Comparison of ENCODE assay signal across 8 mouse cellular contexts in genomic region chr7:100894057-100894832, GRCm38 (mm10). TPM values are rescaled to one million over a fixed set of nuclear protein-coding genes. Genes with fewer than 3 reads are reported as not detected.
DNase-seq lines count a peak whose midpoint lies in the region; ATAC-seq and TF ChIP-seq lines count a peak whose summit lies in the region.

No protein-coding gene starts in this region.

- peak in 1 of 2 experiments; percentile 18; a peak in 2 of 4 replicates for TF ChIP-seq CTCF in CH12.LX (conservative IDR thresholded peaks at IDR 0.05 in 1 of 2, IDR thresholded peaks at IDR 0.05 in 1 of 2; ENCODE audit: low read depth in 2 of 2, low read length in 2 of 2)
- no peak for TF ChIP-seq CTCF in testis, adult 2 months (IDR thresholded peaks at IDR 0.05; ENCODE audit: control insufficient read depth, insufficient read depth, insufficient replicate concordance, low read depth, low read length)

- H3K9me3 ChIP-seq in CH12.LX (replicated peaks; ENCODE audit: low read length), result no peaks in the 10 kb centered on the region
- no peaks in the 10 kb centered on the region for H3K9me3 ChIP-seq in heart, embryonic 16.5 days (replicated peaks; ENCODE audit: control insufficient read depth, low read length)
- H3K9me3 ChIP-seq in midbrain, embryonic 13.5 days, result no peaks in the 10 kb centered on the region

- ATAC-seq in common myeloid progenitor, adult 5-6 weeks (replicated peaks; ENCODE audit: low read depth, poor library complexity, severe bottlenecking), result peak; percentile 69
- ATAC-seq in heart, embryonic 16.5 days (replicated peaks; ENCODE audit: extremely low read depth, insufficient read depth, low FRiP score), result peak; percentile 50; the same call in 1 of the 2 replicates
- ATAC-seq in midbrain, embryonic 13.5 days, result peak; percentile 73

- no peak for TF ChIP-seq RAD21 in CH12.LX (IDR thresholded peaks at IDR 0.05; ENCODE audit: low read depth, low read length)

- peaks cover 3 to 19% of the 10 kb centered on the region in 2 experiments for H3K4me1 ChIP-seq in CH12.LX (ENCODE audit: control insufficient read depth in 1 of 2, insufficient read depth in 2 of 2)
- peaks cover 25% of the 10 kb centered on the region for H3K4me1 ChIP-seq in heart, embryonic 16.5 days (ENCODE audit: control insufficient read depth, insufficient read depth, low read length)
- H3K4me1 ChIP-seq in midbrain, embryonic 13.5 days (replicated peaks), result peaks cover 26% of the 10 kb centered on the region
- H3K4me1 ChIP-seq in testis, adult 2 months (ENCODE audit: control insufficient read depth, insufficient read depth, low read length), result peaks cover 15% of the 10 kb centered on the region

- no peak overlapping the region for H3K27ac ChIP-seq in CH12.LX (ENCODE audit: insufficient read depth, low read depth)
- no peak overlapping the region for H3K27ac ChIP-seq in heart, embryonic 16.5 days (ENCODE audit: low read length)
- H3K27ac ChIP-seq in midbrain, embryonic 13.5 days, result peak overlapping the region; percentile 31; the same call in 1 of the 2 replicates
- H3K27ac ChIP-seq in testis, adult 2 months (ENCODE audit: control insufficient read depth, insufficient read depth, low read depth, low read length), result no peak overlapping the region

- H3K36me3 ChIP-seq in CH12.LX (replicated peaks in 1 of 2; ENCODE audit: control insufficient read depth in 1 of 2, insufficient read depth in 1 of 2, low read length in 1 of 2), result peaks cover 2 to 13% of the 10 kb centered on the region in 2 experiments
- peaks cover 4% of the 10 kb centered on the region; the same call in 1 of the 2 replicates for H3K36me3 ChIP-seq in heart, embryonic 16.5 days (ENCODE audit: control insufficient read depth, insufficient read depth)
- peaks cover 11% of the 10 kb centered on the region for H3K36me3 ChIP-seq in midbrain, embryonic 13.5 days
- H3K36me3 ChIP-seq in testis, adult 2 months (ENCODE audit: control insufficient read depth, insufficient read depth, low read length), result no peaks in the 10 kb centered on the region

- DNase-seq in CH12.LX (ENCODE audit: extremely low read depth) (peak; percentile 48), MN1 (ENCODE audit: low spot score) (peak; percentile 69)
- DNase-seq in left cerebral cortex, adult 18-20 months (ENCODE audit: low spot score in 2 of 2), result peak; percentile 57 to 76
- no peak for DNase-seq in gastrocnemius, postnatal 36 days

- in situ Hi-C loops in CH12.LX (cut with MboI; ENCODE audit: low pct_ligation_motif_present, low pct_unique_long_range_greater_than_20kb, low sequenced_read_pairs), result loop anchor here (5.0 kb wide), 1 partner anchor 37 kb away; no protein-coding TSS in a partner anchor

- peak overlapping the region; percentile 54 for H3K4me2 ChIP-seq in CH12.LX (ENCODE audit: insufficient read depth, low read depth, poor library complexity, severe bottlenecking)
- H3K4me2 ChIP-seq in heart, embryonic 16.5 days (ENCODE audit: low read depth, low read length), result peak overlapping the region; percentile 98
- peak overlapping the region; percentile 74 for H3K4me2 ChIP-seq in midbrain, embryonic 13.5 days (replicated peaks)

- dilution Hi-C loops in CH12.LX (cut with MboI; ENCODE audit: extremely low pct_ligation_motif_present, extremely low pct_unique_long_range_greater_than_20kb, low sequenced_read_pairs), result no loop called here

- H3K9ac ChIP-seq in CH12.LX (ENCODE audit: insufficient read depth, low read depth), result peak overlapping the region; percentile 68
- H3K9ac ChIP-seq in heart, embryonic 16.5 days (ENCODE audit: low read length), result peak overlapping the region; percentile 80
- peak overlapping the region; percentile 78 for H3K9ac ChIP-seq in midbrain, embryonic 13.5 days (replicated peaks)

- H3K4me3 ChIP-seq in CH12.LX (replicated peaks in 1 of 3; ENCODE audit: low read depth in 2 of 3, low read length in 2 of 3, poor library complexity in 1 of 3), result peak overlapping the region; percentile 63 to 77 (median 68)
- peak overlapping the region; percentile 64 for H3K4me3 ChIP-seq in heart, embryonic 16.5 days (ENCODE audit: low read length)
- H3K4me3 ChIP-seq in midbrain, embryonic 13.5 days (replicated peaks), result peak overlapping the region; percentile 53
- H3K4me3 ChIP-seq in testis, adult 2 months (ENCODE audit: control insufficient read depth, low read depth, low read length), result peak overlapping the region; percentile 72

- no peak for TF ChIP-seq EP300 in CH12.LX (IDR thresholded peaks at IDR 0.05; ENCODE audit: low read length)

- peak; percentile 64; the same call in 1 of the 2 replicates for TF ChIP-seq POLR2A in CH12.LX (IDR thresholded peaks at IDR 0.05; ENCODE audit: low read depth, low read length)
- no peak for TF ChIP-seq POLR2A in testis, adult 2 months (IDR thresholded peaks at IDR 0.05; ENCODE audit: control insufficient read depth, low read depth, low read length)

- H3K79me2 ChIP-seq in CH12.LX (replicated peaks; ENCODE audit: control insufficient read depth, extremely low read depth, insufficient read depth, poor library complexity, severe bottlenecking), result no peaks in the 10 kb centered on the region

- H3K27me3 ChIP-seq in CH12.LX (replicated peaks), result peaks cover 19% of the 10 kb centered on the region
- no peaks in the 10 kb centered on the region for H3K27me3 ChIP-seq in heart, embryonic 16.5 days (ENCODE audit: control insufficient read depth, insufficient read depth, low read length)
- H3K27me3 ChIP-seq in midbrain, embryonic 13.5 days, result no peaks in the 10 kb centered on the region
- H3K27me3 ChIP-seq in testis, adult 2 months (ENCODE audit: control insufficient read depth, insufficient read depth, low read length), result no peaks in the 10 kb centered on the region

- 7% methylated on average over 53 of the region's 53 CpGs for WGBS in heart, embryonic 16.5 days
- whole genome bisulfite sequencing in midbrain, embryonic 13.5 days, result 3% methylated on average over 37 of the region's 53 CpGs

- intact Hi-C loops in gastrocnemius, postnatal 36 days (cut with DNase I), result no loop called here

TF ChIP-seq in CH12.LX, 34 proteins besides CTCF, POLR2A, EP300 and RAD21:
- TF ChIP-seq HCFC1 (IDR thresholded peaks at IDR 0.05; ENCODE audit: low read depth, low read length) (0 out of 2 replicates have a peak, but pooled peaks have one; percentile 36), MAZ (IDR thresholded peaks at IDR 0.05; ENCODE audit: low read depth, low read length) (peak; percentile 57), NELFE (IDR thresholded peaks at IDR 0.05; ENCODE audit: low read depth, low read length) (0 out of 2 replicates have a peak, but pooled peaks have one; percentile 27), PAX5 (IDR thresholded peaks at IDR 0.05; ENCODE audit: low read length) (no peak), ELF1 (IDR thresholded peaks at IDR 0.05; ENCODE audit: low read depth, low read length) (no peak), ZMIZ1 (IDR thresholded peaks at IDR 0.05; ENCODE audit: low read depth, low read length) (peak; percentile 22; the same call in 1 of the 2 replicates), UBTF (IDR thresholded peaks at IDR 0.05; ENCODE audit: low read depth, low read length) (0 out of 2 replicates have a peak, but pooled peaks have one; percentile 51), NRF1 (IDR thresholded peaks at IDR 0.05; ENCODE audit: low read depth, low read length) (peak; percentile 75), ETS1 (conservative IDR thresholded peaks at IDR 0.05; ENCODE audit: low read depth, low read length) (no peak), CHD2 (IDR thresholded peaks at IDR 0.05; ENCODE audit: low read length) (no peak), BHLHE40 (IDR thresholded peaks at IDR 0.05; ENCODE audit: low read depth, low read length) (no peak)

RNA-seq across cellular contexts. Expression of gene Relt, which starts 31.0 kb away (rescaled TPM):
- total RNA-seq in CH12.LX (2012; rRNA removed) (27.7 and 29.9 TPM in 2 replicates), CH12.LX (2014; rRNA removed) (24.5 and 25.7 TPM in 2 replicates)
- 24.9 and 31.1 TPM in 2 replicates for polyA plus RNA-seq in CH12.LX (2012; ENCODE audit: insufficient read length, low read depth)
- 5.5 and 18.3 TPM in 2 replicates for total RNA-seq in common myeloid progenitor, adult 5-6 weeks (2017)
- 4.7 and 5.0 TPM in 2 replicates for polyA plus RNA-seq in heart, embryonic 16.5 days (2015; fragmentation: Nextera tagmentation; extraction: Ambion mirVana)
- total RNA-seq in left cerebral cortex, adult 18-20 months (2021), result 10 to 100 TPM; 13.2 to 21.8 TPM
- 2.7 and 3.5 TPM in 2 replicates for polyA plus RNA-seq in midbrain, embryonic 13.5 days (2015; fragmentation: Nextera tagmentation; extraction: Ambion mirVana)
- 3.1 and 4.8 TPM in 2 replicates for polyA plus RNA-seq in testis, adult 2 months (2012; rRNA removed)
- total RNA-seq in gastrocnemius, postnatal 36 days (2021), result 10 to 100 TPM in 1 of 2 experiments, 1 to 10 TPM in 1; 5.3 to 12.2 TPM

RNA-seq across cellular contexts. Expression of gene Arhgef17, which starts 37.7 kb away (rescaled TPM):
- total RNA-seq in CH12.LX (2012; rRNA removed), result 4.6 and 6.7 TPM in 2 replicates
- 2.3 and 2.6 TPM in 2 replicates for total RNA-seq in CH12.LX (2014; rRNA removed)
- 5.2 and 5.6 TPM in 2 replicates for polyA plus RNA-seq in CH12.LX (2012; ENCODE audit: insufficient read length, low read depth)
- total RNA-seq in common myeloid progenitor, adult 5-6 weeks (2017), result 0.05 and 0.59 TPM in 2 replicates
- 5.1 and 6.5 TPM in 2 replicates for polyA plus RNA-seq in heart, embryonic 16.5 days (2015; fragmentation: Nextera tagmentation; extraction: Ambion mirVana)
- 100 to 1,000 TPM; 136 to 141 TPM for total RNA-seq in left cerebral cortex, adult 18-20 months (2021)
- 5.8 and 5.9 TPM in 2 replicates for polyA plus RNA-seq in midbrain, embryonic 13.5 days (2015; fragmentation: Nextera tagmentation; extraction: Ambion mirVana)
- polyA plus RNA-seq in testis, adult 2 months (2012; rRNA removed), result 2.8 and 3.0 TPM in 2 replicates
- total RNA-seq in gastrocnemius, postnatal 36 days (2021), result 10 to 100 TPM; 19.3 to 19.6 TPM

Comparison
In these comparisons a context has a peak if more than half of its experiments do, and no peak if none do; other contexts are left out.
1. DNase-seq: peak in CH12.LX (single experiment), MN1 (single experiment) and left cerebral cortex, adult 18-20 months (2 of 2); none in gastrocnemius, postnatal 36 days (0 of 2).
2. RNA of gene Arhgef17, which starts 37.7 kb away (total RNA-seq): 136 to 141 TPM in left cerebral cortex, adult 18-20 months; 19.3 to 19.6 TPM in gastrocnemius, postnatal 36 days, 2.3 to 6.7 TPM in CH12.LX and 0.05 to 0.59 TPM in common myeloid progenitor, adult 5-6 weeks; every median in the first group is over 4 times any median in the second.
3. Peak in every context shown above with its lines, with median percentiles within 50 percentile points of each other: H3K4me2 ChIP-seq, H3K4me3 ChIP-seq, H3K9ac ChIP-seq and ATAC-seq.